Mouse (Mus musculus): Measurements from ENCODE around the gene AC134908.4.

DNA sequence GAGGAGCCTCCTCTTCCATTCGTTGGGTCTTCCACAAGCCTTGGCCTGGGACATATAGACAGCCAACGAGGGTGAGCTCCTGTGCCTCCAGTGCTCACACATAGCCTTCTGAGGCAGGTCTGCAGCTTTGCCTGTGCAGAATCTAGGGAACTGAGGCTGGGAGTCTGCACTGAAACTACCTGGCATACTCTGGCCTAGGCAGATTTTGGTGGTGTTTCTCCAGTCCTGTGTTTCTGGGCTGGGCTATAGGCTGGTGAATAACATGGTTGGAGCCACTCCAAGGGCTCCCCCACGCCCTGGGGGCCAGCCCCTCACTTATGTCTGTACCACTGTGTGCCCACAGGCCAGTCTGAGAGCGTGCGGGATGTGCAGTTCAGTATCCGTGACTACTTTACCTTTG lies 29.9 kb upstream of the AC134908.4 start:
- no peak for TF ChIP-seq CTCF (conservative IDR thresholded peaks at IDR 0.05; ENCODE audit: insufficient read depth, insufficient read length, low read depth, low read length)
- no peak for TF ChIP-seq POLR2A (IDR thresholded peaks at IDR 0.05; ENCODE audit: low read depth, low read length)

Data from kidney, adult 2 months (tissue).